Mouse (Mus musculus) C2C12 (cell line): Measurements from ENCODE around the gene Trim44. TPM values are rescaled to one million over a fixed set of nuclear protein-coding genes. Genes with fewer than 3 reads are reported as not detected.

ENCODE experiments used
- H3K27me3 ChIP-seq: one replicate; pipeline ENCODE4 v1.6.1; 2011; ENCODE audit not compliant: control insufficient read depth, insufficient read depth, insufficient read length
- H3K36me3 ChIP-seq: one replicate; pipeline ENCODE4 v1.6.1; 2011; ENCODE audit not compliant: control insufficient read depth, insufficient read depth
- H3K4me3 ChIP-seq: one replicate; pipeline ENCODE4 v1.5.1; 2011; ENCODE audit warnings: mild to moderate bottlenecking, control low read depth; ENCODE audit not compliant: poor library complexity, insufficient read depth, severe bottlenecking
- H3K79me2 ChIP-seq: one replicate; pipeline ENCODE4 v1.6.1; 2011; ENCODE audit not compliant: control insufficient read depth, insufficient read depth
- H3K79me3 ChIP-seq: one replicate; pipeline ENCODE4 v1.6.1; 2011; ENCODE audit warnings: low read depth, control low read depth
- H3ac ChIP-seq: one replicate; pipeline ENCODE3; 2011; ENCODE audit warnings: low read depth; ENCODE audit not compliant: control insufficient read depth, insufficient read length
- CEBPB ChIP-seq: IDR thresholded peaks from one replicate; pipeline ENCODE4 v1.6.1; 2011; ENCODE audit warnings: low read depth, mild to moderate bottlenecking, control low read depth, moderate library complexity
- CTCF ChIP-seq: IDR thresholded peaks from one replicate; pipeline ENCODE4 v1.5.1; 2011; ENCODE audit not compliant: control insufficient read depth, insufficient read depth, insufficient read length
- FOSL1 ChIP-seq: IDR thresholded peaks from one replicate; pipeline ENCODE4 v1.8.0; 2011; ENCODE audit warnings: mild to moderate bottlenecking, low read length; ENCODE audit not compliant: poor library complexity, insufficient read depth, severe bottlenecking
- MAX ChIP-seq: IDR thresholded peaks from one replicate; pipeline ENCODE4 v1.6.1; 2011; ENCODE audit warnings: mild to moderate bottlenecking, control low read depth
- MYOD1 ChIP-seq: IDR thresholded peaks from one replicate; pipeline ENCODE4 v1.6.1; 2011; ENCODE audit warnings: low read depth; ENCODE audit not compliant: control insufficient read depth, insufficient read length
- MYOG ChIP-seq: IDR thresholded peaks from one replicate; pipeline ENCODE4 v1.6.1; 2011; ENCODE audit not compliant: control insufficient read depth, insufficient read length; ENCODE audit errors: extremely low read depth
- USF1 ChIP-seq: IDR thresholded peaks from one replicate; pipeline ENCODE4 v1.6.1; 2011; ENCODE audit warnings: low read depth, mild to moderate bottlenecking, control low read depth, moderate library complexity
- polyA plus RNA-seq: library from polyadenylated mRNA; unstranded; fragments of >200 nt; fragmentation: generic; extraction: Trizol; gene quantifications from one replicate; pipeline ENCODE4 v1.2.1, GENCODE M21; 2012; ENCODE audit warnings: missing spikeins

The Trim44 gene
- polyA plus RNA-seq, 1 experiment, result 12.9 TPM

DNA sequence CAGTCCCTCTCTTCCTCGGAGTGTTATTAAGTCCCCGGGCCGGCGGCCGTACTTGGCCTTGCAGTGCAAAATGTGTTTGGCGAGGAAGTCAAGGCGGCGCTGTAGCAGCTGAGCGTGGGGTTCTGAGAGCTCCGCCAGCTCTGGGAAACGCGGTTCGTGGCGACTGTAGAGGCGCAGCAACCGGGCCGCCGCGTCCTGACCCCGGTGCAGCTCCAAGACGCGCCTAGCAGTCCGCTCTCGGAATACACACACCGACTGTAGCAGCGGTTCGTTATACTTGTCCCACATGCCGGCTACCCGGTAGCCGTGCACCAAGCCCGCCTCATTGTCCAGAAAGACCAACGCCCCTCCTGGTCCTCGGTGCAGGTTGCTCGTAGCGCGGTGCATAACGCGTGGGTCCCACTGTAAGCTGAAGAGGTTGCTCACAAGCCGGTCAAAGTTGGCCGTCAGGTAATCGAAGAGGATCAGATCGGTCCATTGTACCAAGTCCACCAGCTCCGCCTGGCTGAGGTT is 42.7 kb upstream of the Trim44 start:
- Histone ChIP-seq H3K27me3 (peaks cover 18% of the 10 kb centered on the region), H3K4me3 (no peak overlapping the region), H3K79me3 (no peaks in the 10 kb centered on the region)

DNA sequence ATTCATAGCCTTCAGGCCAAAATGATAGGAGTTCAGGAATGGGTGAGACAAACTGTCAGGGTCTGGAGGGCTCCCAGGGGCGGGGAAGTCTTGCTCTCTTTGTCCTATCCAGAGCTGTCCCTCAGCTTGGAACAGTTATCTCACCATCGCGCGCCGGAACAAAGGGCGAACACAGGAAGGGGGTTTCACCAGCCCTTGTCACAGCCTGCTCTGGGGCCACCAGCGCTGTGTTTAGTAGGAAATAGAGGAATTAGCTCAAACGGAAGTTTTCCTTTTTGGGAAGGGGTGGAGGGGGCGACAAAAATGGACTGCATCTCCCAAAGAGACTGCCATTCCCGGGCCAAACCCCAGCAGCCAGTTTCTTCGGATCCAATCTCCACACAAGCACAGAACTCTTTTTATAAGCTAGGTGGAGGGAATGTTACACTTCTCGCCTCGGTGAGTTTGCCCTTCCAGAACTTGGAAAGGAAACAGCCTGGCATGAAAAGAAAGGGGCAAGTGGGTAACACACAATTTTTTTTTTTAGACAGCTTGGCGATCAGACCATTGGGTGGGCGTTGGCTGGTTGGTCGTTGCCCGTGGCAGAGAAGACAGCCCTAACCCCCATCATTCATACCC is 42.1 kb upstream of the Trim44 start:
- Histone ChIP-seq H3K4me3 (no peak overlapping the region), H3ac (no peak overlapping the region), H3K79me3 (no peaks in the 10 kb centered on the region), H3K27me3 (peaks cover 16% of the 10 kb centered on the region), H3K36me3 (no peaks in the 10 kb centered on the region), H3K79me2 (no peaks in the 10 kb centered on the region)
- TF ChIP-seq CEBPB (no peak), FOSL1 (no peak), USF1 (no peak), MAX (no peak), CTCF (no peak), MYOD1 (no peak), MYOG (no peak)

More for the DNA sequence above, 42.7 kb upstream of the Trim44 start:
- TF ChIP-seq MYOG (no peak), FOSL1 (no peak), CEBPB (no peak), MYOD1 (no peak), MAX (no peak), CTCF (no peak), USF1 (no peak)
- Histone ChIP-seq H3K36me3 (no peaks in the 10 kb centered on the region), H3ac (no peak overlapping the region), H3K79me2 (no peaks in the 10 kb centered on the region)

DNA sequence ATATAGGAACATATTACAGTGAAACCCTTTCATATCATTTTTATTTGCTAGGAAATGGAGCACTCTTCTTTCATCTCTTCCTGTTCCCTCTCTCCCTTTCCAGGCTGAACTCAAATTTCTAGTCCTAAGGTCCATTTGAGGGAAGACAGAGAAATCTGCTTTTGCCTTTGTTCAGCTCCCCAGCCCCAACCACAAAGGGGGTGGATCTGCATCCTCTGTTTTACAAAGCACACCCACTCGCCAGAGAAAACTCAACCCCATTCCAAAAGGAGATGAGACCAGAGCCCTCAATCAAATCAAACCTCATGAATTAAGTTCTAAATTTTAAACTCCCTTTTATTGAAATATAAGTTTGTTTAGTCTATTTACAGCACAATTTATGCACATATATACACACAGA is 41.4 kb upstream of the Trim44 start:
- Histone ChIP-seq H3K36me3 (no peaks in the 10 kb centered on the region), H3K79me2 (no peaks in the 10 kb centered on the region), H3ac (no peak overlapping the region), H3K79me3 (no peaks in the 10 kb centered on the region), H3K27me3 (peaks cover 15% of the 10 kb centered on the region), H3K4me3 (no peak overlapping the region)
- TF ChIP-seq CEBPB, result no peak

DNA sequence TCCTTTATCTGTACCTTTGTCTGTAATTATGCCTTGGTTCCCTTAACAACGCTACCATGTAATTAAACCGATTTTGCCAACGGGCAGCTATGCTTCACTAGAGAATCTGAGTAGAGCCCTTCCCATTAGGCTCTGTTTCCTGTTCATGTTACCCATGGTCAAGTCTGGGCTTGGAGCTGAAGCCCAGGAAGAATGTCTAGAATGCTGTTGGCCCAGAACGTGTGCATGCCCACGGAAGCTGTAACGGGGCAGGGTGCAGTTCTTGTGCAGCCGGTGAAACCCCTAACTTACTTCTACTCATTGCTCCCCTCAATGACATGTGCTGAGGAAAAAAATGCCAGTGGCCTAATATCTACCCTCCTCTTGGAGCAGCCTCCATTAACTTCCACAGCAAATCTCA is 40.2 kb upstream of the Trim44 start:
- no peaks in the 10 kb centered on the region for H3K79me2 ChIP-seq
- no peak overlapping the region for H3ac ChIP-seq
- H3K27me3 ChIP-seq, result peaks cover 22% of the 10 kb centered on the region
- H3K79me3 ChIP-seq, result no peaks in the 10 kb centered on the region
- no peak overlapping the region for H3K4me3 ChIP-seq
- H3K36me3 ChIP-seq, result no peaks in the 10 kb centered on the region
- TF ChIP-seq CTCF (no peak), MYOD1 (no peak), USF1 (no peak), CEBPB (no peak), FOSL1 (no peak), MYOG (no peak), MAX (no peak)

DNA sequence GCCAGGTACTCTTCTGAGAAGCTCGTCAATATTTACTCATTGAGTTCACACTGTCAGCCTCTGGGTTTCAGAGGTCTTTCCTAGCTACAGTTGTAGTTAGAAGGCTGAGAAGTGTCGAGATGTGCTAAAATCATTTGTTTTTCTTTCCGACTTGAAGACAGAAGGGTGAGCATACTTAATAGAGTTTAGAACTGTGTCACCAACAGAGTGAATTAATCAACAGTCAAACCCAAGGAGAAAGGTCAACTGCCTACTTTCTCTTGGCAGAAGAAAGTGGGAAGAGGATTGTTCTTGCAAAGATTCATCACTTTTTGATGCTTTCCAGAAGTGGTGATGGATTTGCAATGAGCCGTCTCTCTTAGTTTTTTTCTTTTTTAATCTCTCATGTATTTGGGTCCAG is 39.2 kb upstream of the Trim44 start:
- Histone ChIP-seq H3K36me3 (no peaks in the 10 kb centered on the region), H3ac (no peak overlapping the region), H3K4me3 (no peak overlapping the region), H3K27me3 (peaks cover 22% of the 10 kb centered on the region), H3K79me2 (no peaks in the 10 kb centered on the region), H3K79me3 (no peaks in the 10 kb centered on the region)
- TF ChIP-seq MYOD1, result no peak
- no peak for TF ChIP-seq CTCF
- no peak for TF ChIP-seq MYOG
- TF ChIP-seq CEBPB, result no peak
- no peak for TF ChIP-seq USF1
- no peak for TF ChIP-seq FOSL1
- no peak for TF ChIP-seq MAX

DNA sequence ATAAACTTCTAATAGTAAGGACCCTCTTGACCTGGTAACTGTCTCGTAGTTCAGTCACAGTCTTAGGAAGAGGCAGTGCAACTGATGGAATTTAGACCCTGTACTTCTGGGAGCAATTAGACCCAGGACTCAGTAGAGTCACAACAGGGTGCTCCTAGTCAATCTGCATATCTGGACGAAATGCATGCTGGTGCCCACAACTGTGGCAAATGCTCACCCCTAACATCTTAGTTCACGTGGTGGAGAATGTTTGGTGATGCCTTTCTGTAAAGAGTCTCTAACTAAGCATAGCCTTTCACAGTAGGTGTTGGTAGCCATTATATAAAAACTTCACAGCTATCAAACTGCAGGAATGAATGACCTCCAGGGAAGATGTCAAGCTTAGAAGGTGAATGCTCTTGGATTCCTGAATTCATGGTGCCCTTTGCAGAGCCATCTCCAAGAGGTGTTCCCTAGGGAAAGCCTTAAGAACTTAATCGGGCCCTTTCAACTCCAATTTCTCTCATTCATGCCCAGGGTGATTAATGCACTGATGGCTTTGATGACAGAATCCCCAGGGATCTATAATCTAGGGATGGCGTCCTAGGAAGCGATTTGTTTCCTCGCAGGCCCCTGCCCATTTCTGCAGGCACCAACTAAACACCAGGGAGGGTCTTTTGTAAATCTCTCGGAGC is 29.9 kb upstream of the Trim44 start:
- H3K79me3 ChIP-seq, result no peaks in the 10 kb centered on the region
- TF ChIP-seq CEBPB (no peak), USF1 (no peak), CTCF (no peak), MYOD1 (no peak), MYOG (no peak), FOSL1 (no peak), MAX (no peak)
- no peaks in the 10 kb centered on the region for H3K79me2 ChIP-seq
- no peaks in the 10 kb centered on the region for H3K36me3 ChIP-seq
- no peak overlapping the region for H3K4me3 ChIP-seq
- peaks cover 20% of the 10 kb centered on the region for H3K27me3 ChIP-seq
- H3ac ChIP-seq, result no peak overlapping the region
